In genomic region chr13:73772655-73773054, GRCm38 (mm10) we compare ENCODE assay signal across 9 mouse cellular contexts. TPM values are rescaled to one million over a fixed set of nuclear protein-coding genes. Genes with fewer than 3 reads are reported as not detected.
DNase-seq lines count a peak whose midpoint lies in the region; ATAC-seq and TF ChIP-seq lines count a peak whose summit lies in the region.
"Had no signal": no experiment of that assay in that cellular context is flagged by ENCODE, and none has a peak within 500 bp of the region (broad histone marks: within the 10 kb centered on the region; RNA-seq: fewer than 3 reads in every experiment).

No protein-coding gene starts in this region.

- DNase-seq in hindbrain, embryonic 14.5 days (ENCODE audit: low spot score) = no peak
- DNase-seq in adipocyte (ENCODE audit: low spot score) = peak; percentile 11
- DNase-seq in kidney, postnatal 36 days = peak; percentile 35 to 45
- no peak for DNase-seq in cerebellum, postnatal 36 days
- DNase-seq in frontal cortex, adult 2 months (ENCODE audit: extremely low spot score in 1 of 2, low spot score in 1 of 2) = no peak
- DNase-seq: cerebellum, adult 2 months had no signal

- peak; percentile 33; the same call in 1 of the 2 replicates for TF ChIP-seq CTCF in small intestine, adult 2 months (IDR thresholded peaks at IDR 0.05; ENCODE audit: extremely low read depth, insufficient read length, insufficient replicate concordance, low read depth, low read length)

- 68% methylated on average over 2 of the region's 2 CpGs for WGBS in hindbrain, embryonic 15.5 days
- WGBS in hindbrain, embryonic 14.5 days = 81% methylated on average over 2 of the region's 2 CpGs
- WGBS in small intestine, adult 2 months = 15% methylated on average over 2 of the region's 2 CpGs

- ATAC-seq in hindbrain, embryonic 15.5 days (ENCODE audit: low FRiP score, low read depth) = no peak
- ATAC-seq in hindbrain, embryonic 14.5 days (ENCODE audit: low FRiP score) = no peak
- no peak; the same call in 1 of the 2 replicates for ATAC-seq in monocyte, adult 5-6 weeks (replicated peaks; ENCODE audit: insufficient number of reproducible peaks, low FRiP score, low TSS enrichment, poor library complexity, severe bottlenecking)

- H3K9me3 ChIP-seq in hindbrain, embryonic 15.5 days = no peaks in the 10 kb centered on the region
- H3K9me3 ChIP-seq in hindbrain, embryonic 14.5 days (ENCODE audit: control insufficient read depth, low read length) = no peaks in the 10 kb centered on the region

- H3K4me1 ChIP-seq in hindbrain, embryonic 15.5 days (replicated peaks) = peaks cover 10% of the 10 kb centered on the region; the same call in 1 of the 2 replicates
- H3K4me1 ChIP-seq in hindbrain, embryonic 14.5 days (replicated peaks; ENCODE audit: control insufficient read depth, insufficient read depth, low read length) = 0 out of 2 replicates have a peak, but pooled peaks cover 3% of the 10 kb centered on the region
- peaks cover 71% of the 10 kb centered on the region for H3K4me1 ChIP-seq in small intestine, adult 2 months (ENCODE audit: control insufficient read depth, insufficient read depth, insufficient read length, low read length)

- no peak overlapping the region for H3K4me2 ChIP-seq in hindbrain, embryonic 15.5 days
- H3K4me2 ChIP-seq in hindbrain, embryonic 14.5 days (replicated peaks) = no peak overlapping the region

- peak; percentile 20; the same call in 1 of the 2 replicates for TF ChIP-seq POLR2A in small intestine, adult 2 months (IDR thresholded peaks at IDR 0.05; ENCODE audit: low read depth, low read length)

- no peak overlapping the region for H3K4me3 ChIP-seq in hindbrain, embryonic 15.5 days
- H3K4me3 ChIP-seq in hindbrain, embryonic 14.5 days (replicated peaks; ENCODE audit: low read length) = no peak overlapping the region
- no peak overlapping the region for H3K4me3 ChIP-seq in small intestine, adult 2 months (ENCODE audit: low read depth, low read length)

- no peaks in the 10 kb centered on the region for H3K36me3 ChIP-seq in hindbrain, embryonic 15.5 days
- H3K36me3 ChIP-seq in hindbrain, embryonic 14.5 days (replicated peaks; ENCODE audit: control insufficient read depth, insufficient read depth) = no peaks in the 10 kb centered on the region
- peaks cover 14% of the 10 kb centered on the region for H3K36me3 ChIP-seq in small intestine, adult 2 months (ENCODE audit: control insufficient read depth, insufficient read depth, low read length)

- H3K9ac ChIP-seq in hindbrain, embryonic 15.5 days = no peak overlapping the region
- H3K9ac ChIP-seq in hindbrain, embryonic 14.5 days = no peak overlapping the region

- peak overlapping the region; percentile 30; the same call in 1 of the 2 replicates for H3K27ac ChIP-seq in hindbrain, embryonic 15.5 days (replicated peaks)
- H3K27ac ChIP-seq in hindbrain, embryonic 14.5 days = no peak overlapping the region
- peak overlapping the region; percentile 54 for H3K27ac ChIP-seq in small intestine, adult 2 months (ENCODE audit: insufficient read depth, low read depth, low read length)

- no peaks in the 10 kb centered on the region for H3K27me3 ChIP-seq in hindbrain, embryonic 15.5 days
- no peaks in the 10 kb centered on the region for H3K27me3 ChIP-seq in hindbrain, embryonic 14.5 days (ENCODE audit: control insufficient read depth, insufficient read depth, low read length)
- H3K27me3 ChIP-seq in small intestine, adult 2 months (ENCODE audit: control insufficient read depth, insufficient read depth, low read length) = no peaks in the 10 kb centered on the region

RNA-seq across cellular contexts. Expression of gene Slc12a7, which starts 39.8 kb away (rescaled TPM):
- 10.1 and 10.6 TPM in 2 replicates for polyA plus RNA-seq in hindbrain, embryonic 15.5 days (2015; fragmentation: Nextera tagmentation; extraction: Ambion mirVana)
- 10.5 and 10.6 TPM in 2 replicates for polyA plus RNA-seq in hindbrain, embryonic 14.5 days (2014; fragmentation: Nextera tagmentation; extraction: Ambion mirVana)
- 74.3 and 147 TPM in 2 replicates for polyA plus RNA-seq in small intestine, adult 2 months (2012; rRNA removed)
- 13.8 to 45.3 TPM (median 22.3 TPM) in 3 replicates for total RNA-seq in monocyte, adult 5-6 weeks (2017)
- 6.4 and 6.7 TPM in 2 replicates for polyA plus RNA-seq in frontal cortex, adult 2 months (2012; rRNA removed)

Comparison
In these comparisons a context has a peak if more than half of its experiments do, and no peak if none do; other contexts are left out.
1. DNase-seq: peak in adipocyte (single experiment) and kidney, postnatal 36 days (2 of 2); none in hindbrain, embryonic 14.5 days (single experiment), cerebellum, postnatal 36 days (0 of 2) and frontal cortex, adult 2 months (0 of 2).